Mouse (Mus musculus): Measurements from ENCODE around the gene Batf2. TPM values are rescaled to one million over a fixed set of nuclear protein-coding genes. Genes with fewer than 3 reads are reported as not detected.

Batf2 gene
- polyA plus RNA-seq (2015; fragmentation: Nextera tagmentation; extraction: Ambion mirVana): not detected in 2 replicates

DNA sequence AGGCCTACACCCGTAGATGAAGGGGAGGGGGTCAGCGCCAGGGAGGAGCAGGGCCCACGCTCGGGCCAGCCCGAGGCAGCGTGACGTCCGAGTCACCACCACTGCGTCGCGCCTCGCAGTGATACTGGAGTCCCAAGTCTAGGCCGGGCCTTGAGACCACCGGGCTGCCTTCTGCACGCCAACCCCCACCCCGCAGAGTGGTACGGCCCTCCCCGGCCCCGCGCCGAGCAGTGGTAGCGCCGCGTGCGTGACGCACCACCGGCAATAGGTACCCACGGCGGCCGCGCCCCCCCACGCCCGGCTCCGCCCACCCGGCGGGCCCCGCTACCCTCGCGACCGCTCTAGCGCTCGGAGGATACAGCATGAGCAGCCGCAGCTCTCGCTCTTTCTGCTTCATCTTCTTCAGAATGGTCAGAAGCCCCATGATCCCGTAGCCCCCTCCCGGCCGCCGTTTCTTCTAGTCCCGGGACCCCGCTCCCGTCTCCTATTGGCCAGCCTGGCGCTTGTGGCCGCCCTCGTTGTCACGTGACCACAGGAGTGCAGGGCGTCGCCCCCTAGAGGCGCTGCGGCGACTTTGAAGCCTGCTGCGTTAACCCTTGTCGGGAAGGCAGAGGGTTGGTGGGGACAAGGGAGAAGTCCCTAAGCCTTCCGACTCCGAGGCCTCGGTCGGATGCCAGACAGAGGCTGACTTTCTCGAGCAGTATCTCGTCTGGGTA lies at the start of gene Batf2:
Gene Batf2, plus strand, starts transcription at position 306 of the 716 bp plus-strand sequence.
- ATAC-seq (ENCODE audit: low FRiP score): peak; percentile 95
- Histone ChIP-seq H3K27ac (peak within 1 kb of the TSS; percentile 99), H3K4me2 (peak within 1 kb of the TSS; percentile 75), H3K4me3 (peak within 1 kb of the TSS; percentile 61), H3K9ac (peak within 1 kb of the TSS; percentile 90), H3K4me1 (replicated peaks) (peaks cover 24% of the 10 kb centered on the region), H3K36me3 (peaks cover 25% of the 10 kb centered on the region), H3K27me3 (no peaks in the 10 kb centered on the region), H3K9me3 (no peaks in the 10 kb centered on the region)
- under 1% methylated on average over 65 of the region's 68 CpGs for WGBS

DNA sequence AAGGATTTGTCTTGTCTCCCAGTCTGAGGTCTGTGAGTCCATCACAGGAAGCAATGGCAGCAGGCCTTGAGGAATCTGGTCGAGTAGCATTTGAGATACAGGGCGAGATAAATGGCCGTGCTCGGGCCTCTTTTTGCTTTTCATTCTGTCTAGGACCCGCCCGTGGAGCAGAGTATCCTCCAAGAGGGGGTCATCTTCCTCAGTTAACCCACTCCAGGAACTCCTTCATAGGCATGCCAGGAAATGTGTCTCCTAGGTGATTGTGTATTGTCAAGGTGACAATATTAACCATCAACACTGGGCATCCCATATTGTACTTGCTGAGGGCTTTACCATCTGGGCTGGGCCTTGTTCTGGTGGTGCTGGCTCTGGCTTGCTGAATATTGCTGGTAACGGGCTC lies 46.7 kb upstream of the Batf2 start, which contains the start of gene AC131692.1:
Gene AC131692.1, plus strand, starts transcription at position 301 of the 400 bp plus-strand sequence.
- Histone ChIP-seq H3K27me3 (no peaks in the 10 kb centered on the region), H3K4me2 (no peak within 1 kb of the TSS), H3K4me1 (replicated peaks) (no peaks in the 10 kb centered on the region), H3K27ac (no peak within 1 kb of the TSS), H3K9ac (peak within 1 kb of the TSS; percentile 24; the same call in 1 of the 2 replicates), H3K9me3 (no peaks in the 10 kb centered on the region), H3K36me3 (peaks cover 3% of the 10 kb centered on the region), H3K4me3 (no peak within 1 kb of the TSS)
- 91% methylated on average over 7 of the region's 7 CpGs for WGBS
- no peak for ATAC-seq (ENCODE audit: low FRiP score)

DNA sequence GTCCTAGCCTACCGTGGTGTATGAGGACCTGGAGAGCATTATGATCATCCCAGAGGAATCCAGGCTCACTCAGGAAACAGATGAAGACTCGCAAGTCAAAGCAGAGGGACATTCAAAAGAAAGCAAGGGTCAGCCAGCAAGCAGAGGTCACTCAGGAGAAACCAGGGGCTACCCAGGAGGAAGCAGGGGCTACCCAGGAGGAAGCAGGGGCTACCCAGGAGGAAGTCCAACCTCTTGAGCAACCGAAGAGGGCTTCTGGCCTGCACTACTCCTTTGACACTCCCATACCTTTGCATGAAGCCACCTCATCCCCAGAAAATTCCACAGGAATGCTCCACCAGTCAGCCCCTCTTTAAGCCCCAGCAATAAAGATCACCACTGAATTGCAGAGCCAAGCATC lies 42.9 kb upstream of the Batf2 start:
- Histone ChIP-seq H3K9me3 (no peaks in the 10 kb centered on the region), H3K4me1 (replicated peaks) (no peaks in the 10 kb centered on the region), H3K27me3 (no peaks in the 10 kb centered on the region), H3K4me2 (no peak overlapping the region), H3K9ac (no peak overlapping the region), H3K27ac (no peak overlapping the region), H3K36me3 (no peaks in the 10 kb centered on the region), H3K4me3 (no peak overlapping the region)
- no peak for ATAC-seq (ENCODE audit: low FRiP score)
- WGBS: 95% methylated on average over 3 of the region's 3 CpGs

GRCm38 (mm10) chr19:6101186-6101585 lies 39.6 kb upstream of the Batf2 start:
- H3K27ac ChIP-seq: no peak overlapping the region
- no peak for ATAC-seq (ENCODE audit: low FRiP score)
- H3K9ac ChIP-seq: no peak overlapping the region
- H3K36me3 ChIP-seq: no peaks in the 10 kb centered on the region
- no peaks in the 10 kb centered on the region for H3K4me1 ChIP-seq (replicated peaks)
- no peaks in the 10 kb centered on the region for H3K9me3 ChIP-seq
- no peak overlapping the region for H3K4me3 ChIP-seq
- WGBS: 62% methylated on average over 6 of the region's 6 CpGs
- H3K27me3 ChIP-seq: no peaks in the 10 kb centered on the region
- no peak overlapping the region for H3K4me2 ChIP-seq

DNA sequence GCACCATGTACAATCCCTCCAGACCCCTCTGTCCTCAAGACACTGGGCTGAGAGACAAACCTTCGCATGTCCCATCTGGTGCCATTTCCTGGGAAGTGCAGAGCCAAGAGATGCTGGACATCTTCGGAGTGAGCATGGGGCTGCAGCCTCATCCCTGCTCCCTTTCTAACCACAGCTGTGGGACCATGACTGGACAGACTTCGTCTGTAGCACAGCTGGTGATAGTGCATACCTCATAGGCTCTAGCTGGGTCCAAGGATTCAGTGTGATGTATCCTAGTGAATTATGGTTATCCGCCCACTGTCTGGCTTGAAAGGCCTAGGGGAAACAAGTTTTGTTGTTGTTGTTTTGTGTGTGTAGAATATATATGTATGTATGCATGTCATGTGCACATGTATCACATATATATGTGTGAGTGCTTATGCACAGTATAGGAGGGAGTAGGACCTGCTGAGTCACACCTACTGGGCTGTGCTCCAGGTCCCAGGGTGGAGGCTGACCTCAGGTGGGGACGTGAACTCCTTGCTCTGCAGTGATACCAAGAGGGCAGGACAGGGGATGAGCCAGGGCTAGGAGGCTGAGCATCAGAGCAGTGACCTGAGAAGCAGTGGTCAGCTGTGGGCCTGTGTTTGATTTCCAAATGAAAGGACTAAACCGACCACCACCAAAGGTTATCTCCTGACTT lies 38.5 kb upstream of the Batf2 start:
- Histone ChIP-seq H3K36me3 (no peaks in the 10 kb centered on the region), H3K4me1 (replicated peaks) (no peaks in the 10 kb centered on the region), H3K27me3 (no peaks in the 10 kb centered on the region), H3K4me3 (no peak overlapping the region), H3K27ac (no peak overlapping the region), H3K9ac (no peak overlapping the region; the same call in 1 of the 2 replicates), H3K9me3 (no peaks in the 10 kb centered on the region), H3K4me2 (no peak overlapping the region)
- ATAC-seq (ENCODE audit: low FRiP score): no peak
- 80% methylated on average over 6 of the region's 6 CpGs for WGBS

GRCm38 (mm10) chr19:6104476-6104875 lies 36.3 kb upstream of the Batf2 start:
- 92% methylated on average over 4 of the region's 4 CpGs for WGBS
- H3K9ac ChIP-seq: 0 out of 2 replicates have a peak overlapping the region, but pooled peaks have one; percentile 1

DNA sequence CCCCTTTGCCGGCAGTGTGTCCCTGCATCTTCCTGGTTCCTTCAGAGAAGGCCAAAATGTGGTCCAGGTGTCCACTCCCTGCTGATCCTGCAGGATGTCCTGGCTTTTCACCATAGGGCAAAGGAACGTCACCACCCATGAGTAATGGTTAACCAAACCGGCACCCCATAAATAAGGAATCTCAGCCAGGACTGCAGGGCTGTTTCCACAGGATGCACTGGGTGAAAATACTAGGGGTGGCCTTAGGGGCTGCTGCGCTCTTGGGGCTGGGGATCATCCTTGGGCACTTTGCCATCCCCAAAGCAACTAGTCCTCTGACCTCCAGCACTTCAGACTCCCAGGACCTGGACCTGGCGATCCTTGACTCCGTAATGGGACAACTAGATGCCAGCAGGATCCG lies 35.2 kb upstream of the Batf2 start, which contains the start of gene Naaladl1:
Gene Naaladl1, plus strand, starts transcription at position 197 of the 400 bp plus-strand sequence.
- Histone ChIP-seq H3K9ac (0 out of 2 replicates have a peak within 1 kb of the TSS, but pooled peaks have one; percentile 29), H3K27ac (no peak within 1 kb of the TSS), H3K4me1 (replicated peaks) (no peaks in the 10 kb centered on the region), H3K4me3 (no peak within 1 kb of the TSS), H3K27me3 (no peaks in the 10 kb centered on the region), H3K9me3 (no peaks in the 10 kb centered on the region), H3K36me3 (no peaks in the 10 kb centered on the region), H3K4me2 (no peak within 1 kb of the TSS)
- 82% methylated on average over 7 of the region's 7 CpGs for WGBS
- no peak for ATAC-seq (ENCODE audit: low FRiP score)

More at GRCm38 (mm10) chr19:6104476-6104875, 36.3 kb upstream of the Batf2 start:
- Histone ChIP-seq H3K4me1 (replicated peaks) (no peaks in the 10 kb centered on the region), H3K36me3 (no peaks in the 10 kb centered on the region), H3K4me2 (no peak overlapping the region), H3K27ac (no peak overlapping the region), H3K9me3 (no peaks in the 10 kb centered on the region), H3K4me3 (no peak overlapping the region), H3K27me3 (no peaks in the 10 kb centered on the region)
- no peak for ATAC-seq (ENCODE audit: low FRiP score)

DNA sequence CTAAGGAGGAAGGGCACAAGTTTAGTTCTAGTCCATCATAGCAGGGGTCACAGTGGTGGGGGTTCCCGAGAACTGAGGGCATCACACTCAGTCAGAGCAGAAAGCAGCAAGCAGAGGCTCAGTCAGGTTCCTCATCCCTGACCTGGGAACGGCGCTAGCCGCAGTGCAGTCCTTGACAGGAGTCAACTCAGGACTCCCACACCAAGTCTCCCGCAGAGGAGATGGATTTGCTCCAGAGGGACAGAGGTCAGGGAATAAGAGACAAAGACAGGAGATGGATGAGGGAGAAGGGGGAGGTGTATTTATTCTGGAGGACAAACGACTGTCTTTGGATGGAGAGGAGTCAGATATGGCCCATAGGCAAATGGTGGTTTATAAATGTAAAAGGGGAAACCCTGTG lies 27.7 kb upstream of the Batf2 start:
- peaks cover 38% of the 10 kb centered on the region for H3K36me3 ChIP-seq
- H3K9me3 ChIP-seq: no peaks in the 10 kb centered on the region
- no peaks in the 10 kb centered on the region for H3K27me3 ChIP-seq
- no peak overlapping the region for H3K27ac ChIP-seq
- 56% methylated on average over 6 of the region's 6 CpGs for WGBS
- H3K4me3 ChIP-seq: no peak overlapping the region
- H3K4me2 ChIP-seq: no peak overlapping the region
- H3K4me1 ChIP-seq (replicated peaks): peaks cover 17% of the 10 kb centered on the region
- 0 out of 2 replicates have a peak overlapping the region, but pooled peaks have one; percentile 24 for H3K9ac ChIP-seq
- ATAC-seq (ENCODE audit: low FRiP score): no peak

- Histone ChIP-seq H3K27ac (no peak overlapping the region), H3K4me1 (replicated peaks) (peaks cover 30% of the 10 kb centered on the region), H3K27me3 (no peaks in the 10 kb centered on the region), H3K36me3 (peaks cover 54% of the 10 kb centered on the region), H3K4me3 (peak overlapping the region; percentile 89; the same call in 1 of the 2 replicates), H3K9ac (peak overlapping the region; percentile 89), H3K9me3 (no peaks in the 10 kb centered on the region), H3K4me2 (peak overlapping the region; percentile 93)
- no peak for ATAC-seq (ENCODE audit: low FRiP score)
- WGBS: 89% methylated on average over 15 of the region's 15 CpGs
Observed at GRCm38 (mm10) chr19:6116113-6116850, 24.5 kb upstream of the Batf2 start.

GRCm38 (mm10) chr19:6117346-6117985 lies 23.3 kb upstream of the Batf2 start:
- peaks cover 57% of the 10 kb centered on the region for H3K36me3 ChIP-seq
- H3K4me2 ChIP-seq: peak overlapping the region; percentile 93
- peak overlapping the region; percentile 89 for H3K4me3 ChIP-seq
- 6% methylated on average over 32 of the region's 32 CpGs for WGBS
- H3K4me1 ChIP-seq (replicated peaks): peaks cover 30% of the 10 kb centered on the region
- no peaks in the 10 kb centered on the region for H3K27me3 ChIP-seq
- peak overlapping the region; percentile 95 for H3K27ac ChIP-seq
- H3K9ac ChIP-seq: peak overlapping the region; percentile 89
- no peak for ATAC-seq (ENCODE audit: low FRiP score)
- H3K9me3 ChIP-seq: no peaks in the 10 kb centered on the region

DNA sequence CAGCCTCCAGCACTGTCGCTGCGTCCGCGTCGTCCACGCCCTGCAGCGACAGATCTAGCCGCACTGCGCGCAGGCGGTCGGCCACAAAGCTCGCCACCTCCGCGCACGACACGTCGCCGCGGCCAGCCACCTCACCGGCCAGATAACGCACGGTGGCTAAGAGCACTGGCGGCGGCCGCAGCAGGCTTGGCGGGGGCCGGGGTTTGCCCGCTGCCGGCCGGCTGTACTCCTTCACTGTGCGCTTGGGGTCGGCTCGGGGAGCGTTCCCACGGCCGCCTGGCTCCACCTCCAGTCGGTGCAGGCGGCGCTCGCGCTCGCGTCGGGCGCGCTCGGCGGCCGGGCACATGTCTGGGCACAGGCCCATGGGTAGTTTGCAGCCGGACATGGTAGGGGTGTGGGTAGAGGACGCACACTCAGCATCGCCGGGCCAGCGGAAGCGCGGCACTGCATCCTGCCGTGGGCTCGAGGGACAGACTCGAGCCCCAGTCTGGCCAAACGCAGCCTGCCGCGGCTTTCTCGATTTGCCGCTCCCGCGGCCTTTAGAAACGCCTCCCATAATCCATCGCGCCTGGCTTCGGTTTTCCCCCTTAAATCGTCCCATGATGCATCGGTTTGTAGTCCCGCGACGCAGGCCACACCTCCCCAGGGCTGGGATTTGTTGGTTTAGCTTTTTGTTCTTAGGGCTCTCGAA lies 22.7 kb upstream of the Batf2 start, which contains the start of gene Sac3d1:
Gene Sac3d1, minus strand, starts transcription at position 665 of the 691 bp plus-strand sequence.
- Histone ChIP-seq H3K36me3 (peaks cover 50% of the 10 kb centered on the region), H3K4me2 (peak within 1 kb of the TSS; percentile 93), H3K9ac (peak within 1 kb of the TSS; percentile 89), H3K9me3 (no peaks in the 10 kb centered on the region), H3K4me1 (replicated peaks) (peaks cover 30% of the 10 kb centered on the region), H3K4me3 (peak within 1 kb of the TSS; percentile 89), H3K27ac (peak within 1 kb of the TSS; percentile 95), H3K27me3 (no peaks in the 10 kb centered on the region)
- ATAC-seq (ENCODE audit: low FRiP score): peak; percentile 91
- under 1% methylated on average over 77 of the region's 77 CpGs for WGBS

Data from hindbrain, embryonic 13.5 days (tissue).